Mouse (Mus musculus): ENCODE results near the gene Gm14226. TPM values are rescaled to one million over a fixed set of nuclear protein-coding genes. Genes with fewer than 3 reads are reported as not detected.
"Not testable (repeated sequence)": the region's sequence is repeated elsewhere in the genome, so short reads cannot be mapped to it uniquely, and the experiment has no call there.

Gm14226 gene
- polyA plus RNA-seq (2015; fragmentation: Nextera tagmentation; extraction: Ambion mirVana) = 0.26 and 0.30 TPM in 2 replicates

- H3K36me3 ChIP-seq (ENCODE audit: control insufficient read depth, insufficient read depth); H3K27me3 ChIP-seq (ENCODE audit: control insufficient read depth, insufficient read depth, low read depth, low read length); ATAC-seq (ENCODE audit: low read depth); H3K4me1 ChIP-seq (ENCODE audit: control insufficient read depth, low read depth, low read length); H3K9me3 ChIP-seq (replicated peaks; ENCODE audit: control insufficient read depth, low read length): not testable (repeated sequence)
- H3K9ac ChIP-seq (ENCODE audit: low read depth, low read length) = peak within 1 kb of the TSS; percentile 61
- H3K4me3 ChIP-seq (ENCODE audit: low read depth, low read length) = peak within 1 kb of the TSS; percentile 61
- H3K27ac ChIP-seq (ENCODE audit: low read length) = peak within 1 kb of the TSS; percentile 69
- peak within 1 kb of the TSS; percentile 90 for H3K4me2 ChIP-seq (ENCODE audit: low read depth, low read length)
- 2% methylated on average over 23 of the region's 26 CpGs for WGBS (ENCODE audit: insufficient replicate concordance)
Measured at GRCm38 (mm10) chr2:155018251-155018755, at the start of gene Gm14226. Gene Gm14226, plus strand, starts transcription at chr2:155018266.

- not testable (repeated sequence) for H3K9me3 ChIP-seq (replicated peaks; ENCODE audit: control insufficient read depth, low read length); H3K4me2 ChIP-seq (ENCODE audit: low read depth, low read length); H3K9ac ChIP-seq (ENCODE audit: low read depth, low read length); H3K4me3 ChIP-seq (ENCODE audit: low read depth, low read length); H3K4me1 ChIP-seq (ENCODE audit: control insufficient read depth, low read depth, low read length); H3K27ac ChIP-seq (ENCODE audit: low read length); H3K36me3 ChIP-seq (ENCODE audit: control insufficient read depth, insufficient read depth); ATAC-seq (ENCODE audit: low read depth); H3K27me3 ChIP-seq (ENCODE audit: control insufficient read depth, insufficient read depth, low read depth, low read length)
- WGBS (ENCODE audit: insufficient replicate concordance) = 32% methylated on average over 14 of the region's 14 CpGs
Measured at GRCm38 (mm10) chr2:154969740-154970397, 48.2 kb upstream of the Gm14226 start.

- ATAC-seq (ENCODE audit: low read depth) = no peak
- Histone ChIP-seq H3K27me3 (ENCODE audit: control insufficient read depth, insufficient read depth, low read depth, low read length) (no peaks in the 10 kb centered on the region), H3K36me3 (ENCODE audit: control insufficient read depth, insufficient read depth) (no peaks in the 10 kb centered on the region), H3K9ac (ENCODE audit: low read depth, low read length) (no peak overlapping the region), H3K9me3 (replicated peaks; ENCODE audit: control insufficient read depth, low read length) (no peaks in the 10 kb centered on the region), H3K4me1 (ENCODE audit: control insufficient read depth, low read depth, low read length) (no peaks in the 10 kb centered on the region), H3K27ac (ENCODE audit: low read length) (no peak overlapping the region), H3K4me3 (ENCODE audit: low read depth, low read length) (no peak overlapping the region), H3K4me2 (ENCODE audit: low read depth, low read length) (no peak overlapping the region)
- 58% methylated on average over 18 of the region's 18 CpGs for WGBS (ENCODE audit: insufficient replicate concordance)
Measured at GRCm38 (mm10) chr2:154971919-154972692, 46.0 kb upstream of the Gm14226 start.

GRCm38 (mm10) chr2:154972981-154973380 lies 45.1 kb upstream of the Gm14226 start:
- no peak overlapping the region for H3K9ac ChIP-seq (ENCODE audit: low read depth, low read length)
- no peak for ATAC-seq (ENCODE audit: low read depth)
- H3K4me1 ChIP-seq (ENCODE audit: control insufficient read depth, low read depth, low read length) = no peaks in the 10 kb centered on the region
- H3K27me3 ChIP-seq (ENCODE audit: control insufficient read depth, insufficient read depth, low read depth, low read length) = no peaks in the 10 kb centered on the region
- H3K36me3 ChIP-seq (ENCODE audit: control insufficient read depth, insufficient read depth) = no peaks in the 10 kb centered on the region
- no peak overlapping the region for H3K4me2 ChIP-seq (ENCODE audit: low read depth, low read length)
- WGBS (ENCODE audit: insufficient replicate concordance) = 70% methylated on average over 5 of the region's 5 CpGs
- no peak overlapping the region for H3K4me3 ChIP-seq (ENCODE audit: low read depth, low read length)
- no peaks in the 10 kb centered on the region for H3K9me3 ChIP-seq (replicated peaks; ENCODE audit: control insufficient read depth, low read length)
- H3K27ac ChIP-seq (ENCODE audit: low read length) = no peak overlapping the region

GRCm38 (mm10) chr2:154986609-154987008 lies 31.5 kb upstream of the Gm14226 start:
- Histone ChIP-seq H3K4me2 (ENCODE audit: low read depth, low read length) (no peak overlapping the region), H3K9ac (ENCODE audit: low read depth, low read length) (no peak overlapping the region), H3K4me3 (ENCODE audit: low read depth, low read length) (no peak overlapping the region), H3K9me3 (replicated peaks; ENCODE audit: control insufficient read depth, low read length) (no peaks in the 10 kb centered on the region), H3K27me3 (ENCODE audit: control insufficient read depth, insufficient read depth, low read depth, low read length) (no peaks in the 10 kb centered on the region), H3K4me1 (ENCODE audit: control insufficient read depth, low read depth, low read length) (no peaks in the 10 kb centered on the region), H3K27ac (ENCODE audit: low read length) (no peak overlapping the region), H3K36me3 (ENCODE audit: control insufficient read depth, insufficient read depth) (no peaks in the 10 kb centered on the region)
- WGBS (ENCODE audit: insufficient replicate concordance) = 38% methylated on average over 1 of the region's 1 CpGs
- no peak for ATAC-seq (ENCODE audit: low read depth)

- H3K4me2 ChIP-seq (ENCODE audit: low read depth, low read length) = no peak overlapping the region
- no peaks in the 10 kb centered on the region for H3K4me1 ChIP-seq (ENCODE audit: control insufficient read depth, low read depth, low read length)
- no peaks in the 10 kb centered on the region for H3K27me3 ChIP-seq (ENCODE audit: control insufficient read depth, insufficient read depth, low read depth, low read length)
- H3K4me3 ChIP-seq (ENCODE audit: low read depth, low read length) = no peak overlapping the region
- no peaks in the 10 kb centered on the region for H3K9me3 ChIP-seq (replicated peaks; ENCODE audit: control insufficient read depth, low read length)
- H3K36me3 ChIP-seq (ENCODE audit: control insufficient read depth, insufficient read depth) = no peaks in the 10 kb centered on the region
- no peak overlapping the region for H3K9ac ChIP-seq (ENCODE audit: low read depth, low read length)
- WGBS (ENCODE audit: insufficient replicate concordance) = 36% methylated on average over 8 of the region's 8 CpGs
- no peak overlapping the region for H3K27ac ChIP-seq (ENCODE audit: low read length)
- no peak for ATAC-seq (ENCODE audit: low read depth)
Measured at GRCm38 (mm10) chr2:154991411-154991810, 26.7 kb upstream of the Gm14226 start.

- Histone ChIP-seq H3K9ac (ENCODE audit: low read depth, low read length) (no peak overlapping the region), H3K27me3 (ENCODE audit: control insufficient read depth, insufficient read depth, low read depth, low read length) (no peaks in the 10 kb centered on the region), H3K9me3 (replicated peaks; ENCODE audit: control insufficient read depth, low read length) (no peaks in the 10 kb centered on the region), H3K36me3 (ENCODE audit: control insufficient read depth, insufficient read depth) (no peaks in the 10 kb centered on the region), H3K4me2 (ENCODE audit: low read depth, low read length) (no peak overlapping the region), H3K4me1 (ENCODE audit: control insufficient read depth, low read depth, low read length) (no peaks in the 10 kb centered on the region), H3K27ac (ENCODE audit: low read length) (no peak overlapping the region), H3K4me3 (ENCODE audit: low read depth, low read length) (no peak overlapping the region)
- WGBS (ENCODE audit: insufficient replicate concordance) = 49% methylated on average over 5 of the region's 5 CpGs
- no peak for ATAC-seq (ENCODE audit: low read depth)
Measured at GRCm38 (mm10) chr2:154992083-154992482, 26.0 kb upstream of the Gm14226 start.

GRCm38 (mm10) chr2:155005491-155005890 lies 12.6 kb upstream of the Gm14226 start:
- Histone ChIP-seq H3K27me3 (ENCODE audit: control insufficient read depth, insufficient read depth, low read depth, low read length) (no peaks in the 10 kb centered on the region), H3K4me3 (ENCODE audit: low read depth, low read length) (no peak overlapping the region), H3K9me3 (replicated peaks; ENCODE audit: control insufficient read depth, low read length) (no peaks in the 10 kb centered on the region), H3K4me1 (ENCODE audit: control insufficient read depth, low read depth, low read length) (no peaks in the 10 kb centered on the region), H3K9ac (ENCODE audit: low read depth, low read length) (no peak overlapping the region), H3K4me2 (ENCODE audit: low read depth, low read length) (no peak overlapping the region), H3K27ac (ENCODE audit: low read length) (no peak overlapping the region), H3K36me3 (ENCODE audit: control insufficient read depth, insufficient read depth) (no peaks in the 10 kb centered on the region)
- ATAC-seq (ENCODE audit: low read depth) = no peak
- WGBS (ENCODE audit: insufficient replicate concordance) = 78% methylated on average over 11 of the region's 11 CpGs

- no peak overlapping the region for H3K27ac ChIP-seq (ENCODE audit: low read length)
- no peak overlapping the region for H3K4me2 ChIP-seq (ENCODE audit: low read depth, low read length)
- 16% methylated on average over 3 of the region's 3 CpGs for WGBS (ENCODE audit: insufficient replicate concordance)
- H3K4me1 ChIP-seq (ENCODE audit: control insufficient read depth, low read depth, low read length) = no peaks in the 10 kb centered on the region
- no peaks in the 10 kb centered on the region for H3K36me3 ChIP-seq (ENCODE audit: control insufficient read depth, insufficient read depth)
- ATAC-seq (ENCODE audit: low read depth) = no peak
- H3K9me3 ChIP-seq (replicated peaks; ENCODE audit: control insufficient read depth, low read length) = no peaks in the 10 kb centered on the region
- no peak overlapping the region for H3K9ac ChIP-seq (ENCODE audit: low read depth, low read length)
- H3K27me3 ChIP-seq (ENCODE audit: control insufficient read depth, insufficient read depth, low read depth, low read length) = no peaks in the 10 kb centered on the region; the same call in 1 of the 2 replicates
- H3K4me3 ChIP-seq (ENCODE audit: low read depth, low read length) = no peak overlapping the region
Measured at GRCm38 (mm10) chr2:155011086-155011656, 6.9 kb upstream of the Gm14226 start.

Measured in liver, embryonic 16.5 days (tissue).